Mouse (Mus musculus): ENCODE measurements around the gene Lbhd1. TPM values are rescaled to one million over a fixed set of nuclear protein-coding genes. Genes with fewer than 3 reads are reported as not detected.

Gene Lbhd1
- 34.0 and 39.1 TPM in 2 replicates for polyA plus RNA-seq (2015; fragmentation: Nextera tagmentation; extraction: Ambion mirVana)

GRCm38 (mm10) chr19:8883616-8884015, at the start of gene Lbhd1, which contains the start of gene Gm49403:
TSS of gene Lbhd1 (plus strand) at chr19:8883732.
TSS of gene Gm49403 (plus strand) at chr19:8883930.

GRCm38 (mm10) chr19:8837251-8837791, 46.2 kb upstream of the Lbhd1 start, which contains the start of gene Bscl2:
TSS of gene Bscl2 (plus strand) at chr19:8837467.

GRCm38 (mm10) chr19:8839103-8839907, 44.2 kb upstream of the Lbhd1 start, which contains the start of gene Gng3:
TSS of gene Gng3 (minus strand) at chr19:8839194.

GRCm38 (mm10) chr19:8850402-8850901, 33.1 kb upstream of the Lbhd1 start, which contains the start of gene Lrrn4cl:
TSS of gene Lrrn4cl (plus strand) at chr19:8850768.

GRCm38 (mm10) chr19:8871267-8872186, 12.0 kb upstream of the Lbhd1 start, which contains the start of gene Ubxn1:
TSS of gene Ubxn1 (plus strand) at chr19:8871496.

GRCm38 (mm10) chr19:8880311-8881033, 3.1 kb upstream of the Lbhd1 start, which contains the start of gene Uqcc3:
TSS of gene Uqcc3 (minus strand) at chr19:8880923.

GRCm38 (mm10) chr19:8888511-8889385, 5.2 kb downstream of the Lbhd1 start, which contains the start of the genes 1810009A15Rik and Gm49416:
TSS of gene 1810009A15Rik (plus strand) at chr19:8888853.
TSS of gene Gm49416 (plus strand) at chr19:8888926.

GRCm38 (mm10) chr19:8892829-8893766, 9.6 kb downstream of the Lbhd1 start, which contains the start of gene Ints5:
TSS of gene Ints5 (plus strand) at chr19:8893005.

GRCm38 (mm10) chr19:8897865-8898495, 14.4 kb downstream of the Lbhd1 start, which contains the start of gene Ganab:
TSS of gene Ganab (plus strand) at chr19:8898071.

GRCm38 (mm10) chr19:8920073-8920736, 36.7 kb downstream of the Lbhd1 start, which contains the start of gene B3gat3:
TSS of gene B3gat3 (plus strand) at chr19:8920374.

GRCm38 (mm10) chr19:8929224-8930088, 45.9 kb downstream of the Lbhd1 start, which contains the start of the genes Rom1 and Eml3:
TSS of gene Rom1 (minus strand) at chr19:8929356.
TSS of gene Eml3 (plus strand) at chr19:8929552.

GRCm38 (mm10) chr19:8941515-8942217, 58.1 kb downstream of the Lbhd1 start, which contains the start of gene Mta2:
TSS of gene Mta2 (plus strand) at chr19:8941875.

